Mouse (Mus musculus): Measurements from ENCODE around the gene 1600014C10Rik.

GRCm38 (mm10) chr7:38158764-38159458 is 24.1 kb upstream of the 1600014C10Rik start:
- no peak for TF ChIP-seq POLR2A (IDR thresholded peaks at IDR 0.05; ENCODE audit: borderline replicate concordance, insufficient read depth, low read length)
- TF ChIP-seq CTCF (IDR thresholded peaks at IDR 0.05; ENCODE audit: borderline replicate concordance, insufficient read depth, low read depth, low read length): no peak
